Mouse (Mus musculus): ENCODE measurements around the gene Napsa. TPM values are rescaled to one million over a fixed set of nuclear protein-coding genes. Genes with fewer than 3 reads are reported as not detected.

Napsa gene
- polyA plus RNA-seq, 1 experiment from 2014 or later, result 13.8 TPM

DNA sequence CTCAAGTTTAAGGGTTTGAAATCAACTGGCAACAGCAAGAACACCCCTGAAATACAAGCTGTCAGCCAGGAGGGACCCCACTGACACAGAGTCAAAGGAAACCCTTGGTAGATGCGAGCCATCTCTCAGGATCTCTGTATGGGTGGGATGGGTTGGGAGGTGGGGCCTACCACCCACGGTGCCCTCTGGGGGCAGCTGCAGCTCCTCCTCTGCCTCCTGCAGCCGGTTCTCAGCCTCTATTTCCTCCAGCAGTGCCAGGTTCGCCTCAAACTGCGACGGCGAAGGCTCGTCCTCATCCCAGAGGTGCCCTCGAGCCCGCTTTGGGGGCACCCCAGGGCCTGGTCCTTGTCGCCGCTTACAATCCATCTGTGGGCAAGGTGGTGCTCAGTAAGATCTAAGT lies 29.1 kb upstream of the Napsa start:
- H3K27me3 ChIP-seq, result no peaks in the 10 kb centered on the region
- whole genome bisulfite sequencing (ENCODE audit: insufficient replicate concordance), result 85% methylated on average over 12 of the region's 12 CpGs
- H3K27ac ChIP-seq (replicated peaks), result no peak overlapping the region
- no peak for ATAC-seq (ENCODE audit: insufficient read depth)
- H3K9ac ChIP-seq, result no peak overlapping the region
- H3K4me3 ChIP-seq (replicated peaks), result no peak overlapping the region
- H3K36me3 ChIP-seq (replicated peaks), result peaks cover 79% of the 10 kb centered on the region
- H3K4me1 ChIP-seq (replicated peaks), result peaks cover 16% of the 10 kb centered on the region
- no peak overlapping the region for H3K4me2 ChIP-seq
- no peaks in the 10 kb centered on the region for H3K9me3 ChIP-seq (replicated peaks)

DNA sequence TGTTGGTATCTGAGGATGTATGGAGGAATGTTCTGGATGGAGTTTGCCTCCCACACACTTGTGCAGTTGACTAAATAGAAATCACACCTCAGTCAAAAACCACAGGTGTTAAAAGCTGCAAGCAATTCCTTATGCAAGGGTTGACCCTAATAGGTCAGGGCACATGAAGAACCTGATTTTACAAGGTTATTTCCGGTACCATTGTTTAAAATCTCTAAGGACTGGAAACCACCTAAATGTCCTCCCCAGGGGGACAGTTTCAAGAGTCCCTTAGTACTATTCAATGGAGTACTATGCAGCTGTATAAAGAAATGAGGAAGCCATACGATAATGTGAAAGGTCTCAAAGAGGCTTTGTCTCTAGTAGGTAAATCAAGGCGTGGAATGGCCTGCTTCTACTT lies 25.9 kb upstream of the Napsa start:
- Histone ChIP-seq H3K36me3 (replicated peaks) (peaks cover 68% of the 10 kb centered on the region), H3K9ac (no peak overlapping the region), H3K27me3 (no peaks in the 10 kb centered on the region), H3K9me3 (replicated peaks) (no peaks in the 10 kb centered on the region), H3K27ac (replicated peaks) (no peak overlapping the region), H3K4me1 (replicated peaks) (peaks cover 23% of the 10 kb centered on the region), H3K4me3 (replicated peaks) (no peak overlapping the region), H3K4me2 (no peak overlapping the region)
- WGBS (ENCODE audit: insufficient replicate concordance), result 92% methylated on average over 3 of the region's 3 CpGs
- no peak for ATAC-seq (ENCODE audit: insufficient read depth)

DNA sequence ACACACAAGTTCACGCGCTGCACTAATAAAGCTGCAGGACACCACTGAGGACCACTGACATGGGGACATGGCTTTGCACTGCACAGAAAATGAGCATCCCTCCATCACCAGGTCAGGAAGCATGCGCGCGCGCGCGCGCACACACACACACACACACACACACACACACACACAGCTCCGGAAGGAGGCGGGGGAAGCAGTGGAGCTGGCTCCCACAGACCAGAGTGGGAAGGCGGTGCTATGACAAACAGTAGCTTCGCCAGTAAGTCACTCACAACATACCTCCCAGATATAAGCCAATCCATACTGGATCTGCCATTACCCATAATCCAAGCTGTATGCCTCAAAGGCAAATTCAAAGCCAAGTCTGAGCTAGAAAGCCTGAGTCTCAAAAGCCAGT lies 25.1 kb upstream of the Napsa start:
- no peak for ATAC-seq (ENCODE audit: insufficient read depth)
- Histone ChIP-seq H3K4me1 (replicated peaks) (peaks cover 23% of the 10 kb centered on the region), H3K4me2 (peak overlapping the region; percentile 88), H3K27me3 (no peaks in the 10 kb centered on the region), H3K36me3 (replicated peaks) (peaks cover 68% of the 10 kb centered on the region), H3K27ac (replicated peaks) (no peak overlapping the region; the same call in 1 of the 2 replicates), H3K4me3 (replicated peaks) (peak overlapping the region; percentile 75), H3K9me3 (replicated peaks) (no peaks in the 10 kb centered on the region), H3K9ac (peak overlapping the region; percentile 73)
- WGBS (ENCODE audit: insufficient replicate concordance), result 89% methylated on average over 13 of the region's 13 CpGs

DNA sequence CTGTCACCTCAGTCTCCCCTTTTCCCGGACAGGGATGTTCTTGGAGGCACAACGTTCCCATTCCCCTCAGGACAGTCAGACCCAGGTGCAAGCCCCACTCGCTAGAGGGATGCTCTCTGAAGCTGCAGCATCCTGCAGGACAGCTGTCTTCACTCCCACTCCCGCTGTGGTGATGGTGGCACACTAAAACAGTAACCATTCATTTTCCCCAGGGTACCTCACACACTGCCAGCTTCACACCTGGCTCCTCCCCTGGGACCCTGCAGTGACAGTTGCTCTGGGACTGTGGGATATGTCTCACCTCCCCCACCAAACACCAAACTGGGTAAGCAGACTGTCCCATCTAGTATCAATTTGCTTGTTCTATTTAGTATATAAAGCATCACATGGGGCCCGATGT lies 24.5 kb upstream of the Napsa start:
- Histone ChIP-seq H3K4me3 (replicated peaks) (peak overlapping the region; percentile 75), H3K27me3 (no peaks in the 10 kb centered on the region), H3K4me2 (peak overlapping the region; percentile 88), H3K27ac (replicated peaks) (peak overlapping the region; percentile 90), H3K9me3 (replicated peaks) (no peaks in the 10 kb centered on the region), H3K36me3 (replicated peaks) (peaks cover 67% of the 10 kb centered on the region), H3K4me1 (replicated peaks) (peaks cover 28% of the 10 kb centered on the region), H3K9ac (peak overlapping the region; percentile 73)
- no peak for ATAC-seq (ENCODE audit: insufficient read depth)
- WGBS (ENCODE audit: insufficient replicate concordance), result 19% methylated on average over 5 of the region's 5 CpGs

DNA sequence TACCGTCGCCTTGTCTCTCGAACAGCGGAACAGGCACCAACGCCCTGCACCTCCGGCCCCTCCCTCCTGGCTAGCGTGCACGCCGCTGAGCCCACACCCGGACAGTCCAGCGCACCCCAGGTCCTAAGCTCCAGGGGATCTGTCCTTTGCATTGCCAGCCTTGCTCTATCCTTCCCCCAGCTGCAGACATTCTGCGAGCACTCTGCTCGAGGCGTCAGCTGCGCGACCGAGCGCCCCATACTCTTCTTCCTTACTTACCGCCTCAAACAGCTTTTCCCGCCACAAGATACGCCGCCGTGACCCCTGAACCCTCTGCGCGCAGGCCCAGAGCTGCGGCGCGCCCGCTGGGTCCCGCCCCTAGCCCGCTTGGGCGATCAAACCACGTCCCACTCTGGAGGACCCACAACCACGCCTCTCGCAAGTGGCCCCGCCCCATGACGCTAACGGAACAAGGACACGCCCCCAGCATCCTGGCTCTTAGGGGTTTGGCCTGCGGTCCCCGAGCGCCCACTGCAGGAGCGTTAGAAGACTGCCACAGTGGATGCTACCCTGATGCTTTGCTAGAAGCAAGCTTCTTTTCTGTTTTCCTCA lies 23.6 kb upstream of the Napsa start, which contains the start of gene Pold1:
Pold1 (minus strand) TSS at position 353 of the 591 bp plus-strand sequence.
- H3K4me2 ChIP-seq, result peak within 1 kb of the TSS; percentile 88
- peak within 1 kb of the TSS; percentile 75 for H3K4me3 ChIP-seq (replicated peaks)
- under 1% methylated on average over 43 of the region's 43 CpGs for WGBS (ENCODE audit: insufficient replicate concordance)
- H3K4me1 ChIP-seq (replicated peaks), result peaks cover 36% of the 10 kb centered on the region
- H3K9me3 ChIP-seq (replicated peaks), result no peaks in the 10 kb centered on the region; the same call in 1 of the 2 replicates
- peaks cover 59% of the 10 kb centered on the region for H3K36me3 ChIP-seq (replicated peaks)
- peak within 1 kb of the TSS; percentile 73 for H3K9ac ChIP-seq
- peak; percentile 93 for ATAC-seq (ENCODE audit: insufficient read depth)
- no peaks in the 10 kb centered on the region for H3K27me3 ChIP-seq
- H3K27ac ChIP-seq (replicated peaks), result peak within 1 kb of the TSS; percentile 90

DNA sequence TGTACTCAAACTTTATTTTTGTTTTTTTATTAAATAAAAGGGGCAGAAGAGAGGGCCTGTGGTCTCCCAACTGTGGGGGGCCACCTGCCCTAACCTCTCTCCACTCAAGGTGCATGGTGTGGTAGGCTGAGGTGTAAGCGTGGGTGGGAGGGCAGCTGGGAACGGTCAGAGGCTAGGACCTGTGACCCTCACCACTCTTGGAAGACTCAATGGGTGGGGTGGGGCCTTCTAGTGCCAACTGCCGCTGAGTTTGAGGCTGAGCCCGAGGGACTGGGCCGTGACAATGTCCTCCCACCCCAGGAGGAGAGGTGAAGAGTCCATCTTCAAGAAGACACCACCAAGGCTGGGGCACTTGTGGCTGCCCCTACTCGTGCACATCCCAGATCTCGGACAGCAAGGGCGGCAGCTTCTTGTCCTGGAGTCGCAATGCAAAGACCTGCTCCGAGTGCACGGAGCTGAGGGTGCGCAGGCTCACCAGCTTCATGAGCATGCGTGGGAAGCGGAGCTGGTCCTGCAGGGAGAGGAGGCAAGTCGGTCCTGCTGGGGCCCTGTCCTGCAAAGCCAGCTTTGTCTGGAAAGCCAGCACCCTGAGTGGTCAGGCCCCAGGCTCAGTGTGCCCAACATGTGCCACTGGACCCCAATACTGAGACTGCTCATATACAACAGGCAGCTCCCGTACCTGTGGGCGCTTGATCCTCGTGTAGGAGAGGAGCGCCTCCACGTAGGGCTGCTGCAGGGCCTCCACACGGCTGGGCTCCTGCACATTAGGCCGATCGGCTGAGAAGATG lies 22.4 kb upstream of the Napsa start:
- peaks cover 51% of the 10 kb centered on the region for H3K36me3 ChIP-seq (replicated peaks)
- WGBS (ENCODE audit: insufficient replicate concordance), result 87% methylated on average over 23 of the region's 23 CpGs
- no peak for ATAC-seq (ENCODE audit: insufficient read depth)
- peaks cover 43% of the 10 kb centered on the region for H3K4me1 ChIP-seq (replicated peaks)
- no peaks in the 10 kb centered on the region; the same call in 1 of the 2 replicates for H3K9me3 ChIP-seq (replicated peaks)
- H3K4me2 ChIP-seq, result no peak overlapping the region
- no peak overlapping the region for H3K27ac ChIP-seq (replicated peaks)
- no peaks in the 10 kb centered on the region for H3K27me3 ChIP-seq
- no peak overlapping the region for H3K9ac ChIP-seq
- H3K4me3 ChIP-seq (replicated peaks), result no peak overlapping the region

DNA sequence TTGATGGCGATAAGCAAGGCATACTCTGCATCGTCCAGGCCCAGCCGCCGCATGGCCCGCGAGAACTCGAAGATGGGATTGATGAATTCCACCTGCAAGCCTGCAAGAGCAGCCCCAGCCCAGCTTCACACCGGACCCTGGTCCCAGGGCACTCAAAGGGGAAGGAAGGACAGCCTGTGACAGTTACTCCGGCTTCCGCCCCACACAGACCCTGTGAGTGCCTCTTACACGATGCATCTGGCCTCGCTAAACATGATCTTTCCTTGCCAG lies 21.8 kb upstream of the Napsa start:
- no peak for ATAC-seq (ENCODE audit: insufficient read depth)
- 80% methylated on average over 12 of the region's 12 CpGs for WGBS (ENCODE audit: insufficient replicate concordance)
- no peaks in the 10 kb centered on the region for H3K27me3 ChIP-seq
- no peaks in the 10 kb centered on the region; the same call in 1 of the 2 replicates for H3K9me3 ChIP-seq (replicated peaks)
- H3K27ac ChIP-seq (replicated peaks), result no peak overlapping the region
- no peak overlapping the region for H3K4me2 ChIP-seq
- H3K4me1 ChIP-seq (replicated peaks), result peaks cover 43% of the 10 kb centered on the region
- H3K9ac ChIP-seq, result no peak overlapping the region
- peaks cover 45% of the 10 kb centered on the region for H3K36me3 ChIP-seq (replicated peaks)
- H3K4me3 ChIP-seq (replicated peaks), result no peak overlapping the region

DNA sequence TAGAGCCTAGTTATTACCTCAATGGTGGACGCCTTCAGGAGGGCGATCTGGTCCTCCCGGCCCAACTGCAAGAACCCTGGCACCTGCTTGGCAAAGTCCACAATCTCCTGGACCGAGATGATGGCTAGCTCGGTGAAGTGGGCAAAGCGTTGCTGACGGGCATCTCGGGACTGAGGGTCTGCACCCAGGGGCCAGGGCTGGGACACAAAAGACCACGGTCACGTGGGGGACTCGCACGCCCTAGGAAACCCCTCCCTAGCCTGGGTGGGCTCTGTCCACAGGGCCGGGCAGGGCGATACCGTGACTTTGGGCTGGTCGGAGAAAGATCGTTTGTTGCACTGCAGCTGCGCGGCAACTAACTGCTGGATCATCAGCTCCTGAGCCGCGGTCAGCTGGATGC lies 20.9 kb upstream of the Napsa start:
- H3K4me1 ChIP-seq (replicated peaks), result peaks cover 43% of the 10 kb centered on the region
- no peaks in the 10 kb centered on the region; the same call in 1 of the 2 replicates for H3K9me3 ChIP-seq (replicated peaks)
- H3K27me3 ChIP-seq, result no peaks in the 10 kb centered on the region
- ATAC-seq (ENCODE audit: insufficient read depth), result no peak
- WGBS (ENCODE audit: insufficient replicate concordance), result 88% methylated on average over 21 of the region's 21 CpGs
- no peak overlapping the region for H3K9ac ChIP-seq
- H3K4me3 ChIP-seq (replicated peaks), result no peak overlapping the region
- peaks cover 37% of the 10 kb centered on the region for H3K36me3 ChIP-seq (replicated peaks)
- no peak overlapping the region for H3K27ac ChIP-seq (replicated peaks)
- H3K4me2 ChIP-seq, result no peak overlapping the region

DNA sequence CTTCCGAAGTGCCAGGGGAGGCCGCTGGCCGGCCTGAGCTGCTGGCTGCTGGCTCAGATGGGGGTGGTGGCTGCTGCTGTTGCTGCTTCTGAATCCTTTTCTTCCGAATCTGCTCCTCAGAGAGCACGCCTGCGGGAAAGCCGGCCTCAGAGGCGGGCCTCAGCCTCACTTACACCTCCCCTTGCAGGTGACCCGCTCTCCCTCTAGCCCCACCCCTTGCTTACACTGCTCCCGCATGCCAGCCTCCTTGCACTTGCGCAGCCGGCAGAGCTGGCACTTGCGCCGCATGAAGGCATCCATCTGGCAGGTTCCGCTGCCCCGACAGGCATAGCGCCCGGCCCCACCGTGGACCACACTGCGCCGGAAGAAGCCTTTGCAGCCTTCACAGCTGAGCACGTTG lies 20.4 kb upstream of the Napsa start:
- Histone ChIP-seq H3K9me3 (replicated peaks) (no peaks in the 10 kb centered on the region; the same call in 1 of the 2 replicates), H3K4me2 (no peak overlapping the region), H3K4me3 (replicated peaks) (no peak overlapping the region), H3K9ac (no peak overlapping the region), H3K27ac (replicated peaks) (no peak overlapping the region), H3K36me3 (replicated peaks) (peaks cover 35% of the 10 kb centered on the region), H3K4me1 (replicated peaks) (peaks cover 41% of the 10 kb centered on the region), H3K27me3 (no peaks in the 10 kb centered on the region)
- 88% methylated on average over 22 of the region's 22 CpGs for WGBS (ENCODE audit: insufficient replicate concordance)
- ATAC-seq (ENCODE audit: insufficient read depth), result no peak

DNA sequence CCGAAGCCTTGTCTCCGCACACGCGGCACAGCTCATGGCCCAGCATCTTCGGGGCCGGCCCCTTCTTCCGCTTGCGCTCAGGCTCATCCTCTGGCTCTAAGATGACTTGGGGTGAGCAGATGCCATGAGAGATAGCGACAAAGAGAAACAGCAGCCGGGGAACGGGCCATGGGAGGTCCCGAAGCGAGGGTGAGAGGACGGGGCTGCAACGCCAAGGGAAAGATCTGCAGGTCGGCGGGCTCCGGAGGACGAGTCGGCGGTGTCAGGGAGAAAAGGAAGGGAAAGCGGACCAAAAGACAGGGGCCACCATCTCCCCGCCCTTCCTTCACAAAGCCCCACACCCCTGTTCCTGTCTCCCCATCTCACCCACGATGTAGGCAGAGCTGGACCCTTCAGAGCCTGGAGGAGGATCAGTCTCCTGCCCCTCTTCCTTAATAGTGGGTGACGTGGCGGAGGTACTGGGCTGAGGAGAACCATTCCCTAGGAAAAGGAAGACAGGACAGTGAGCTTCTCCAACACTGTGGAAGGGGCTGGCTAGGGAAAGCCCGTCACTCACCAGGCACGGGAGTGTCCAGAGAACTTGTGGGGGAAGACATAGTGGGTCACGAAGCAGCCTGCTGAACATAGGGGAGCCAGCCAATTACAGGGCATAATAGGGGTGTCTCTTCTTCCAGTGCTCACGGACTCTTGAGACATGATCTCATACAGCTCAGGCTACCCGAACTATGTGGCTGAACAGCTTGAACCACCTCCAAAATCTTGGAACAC lies 19.9 kb upstream of the Napsa start:
- peak overlapping the region; percentile 100 for H3K4me3 ChIP-seq (replicated peaks)
- no peak for ATAC-seq (ENCODE audit: insufficient read depth)
- no peaks in the 10 kb centered on the region; the same call in 1 of the 2 replicates for H3K9me3 ChIP-seq (replicated peaks)
- H3K4me2 ChIP-seq, result peak overlapping the region; percentile 82
- WGBS (ENCODE audit: insufficient replicate concordance), result 86% methylated on average over 31 of the region's 31 CpGs
- H3K36me3 ChIP-seq (replicated peaks), result peaks cover 34% of the 10 kb centered on the region
- H3K9ac ChIP-seq, result no peak overlapping the region
- no peaks in the 10 kb centered on the region for H3K27me3 ChIP-seq
- peak overlapping the region; percentile 98; the same call in 1 of the 2 replicates for H3K27ac ChIP-seq (replicated peaks)
- H3K4me1 ChIP-seq (replicated peaks), result peaks cover 35% of the 10 kb centered on the region

DNA sequence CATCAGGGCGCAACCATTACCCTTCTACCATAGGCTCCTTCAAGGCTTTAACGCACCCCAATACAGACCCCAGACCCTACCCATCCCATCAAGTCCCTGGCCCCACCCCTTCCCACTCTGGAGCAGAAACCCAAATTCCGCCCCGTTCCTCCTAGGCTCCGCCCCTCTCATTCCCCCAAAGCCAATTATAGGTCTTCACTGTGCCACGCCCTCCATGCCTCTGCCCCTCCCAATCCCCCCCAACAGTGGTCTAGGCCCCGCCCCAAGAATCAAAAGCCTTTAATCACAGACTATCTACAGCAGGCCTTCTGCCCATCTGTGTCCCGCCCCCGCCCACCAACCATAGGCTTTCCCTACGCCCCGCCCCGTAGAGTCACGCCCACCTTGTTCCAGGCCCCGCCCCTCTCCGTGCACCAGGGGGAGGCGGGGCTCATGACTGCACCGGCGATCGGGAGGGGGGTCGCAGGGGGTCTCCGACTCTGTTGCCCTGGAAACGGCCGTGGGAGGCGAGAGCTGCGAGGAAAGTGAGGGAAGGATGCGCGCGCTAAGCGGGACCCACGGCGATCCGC lies 18.9 kb upstream of the Napsa start:
- ATAC-seq (ENCODE audit: insufficient read depth), result peak; percentile 51
- H3K9me3 ChIP-seq (replicated peaks), result no peaks in the 10 kb centered on the region; the same call in 1 of the 2 replicates
- under 1% methylated on average over 32 of the region's 32 CpGs for WGBS (ENCODE audit: insufficient replicate concordance)

More for the DNA sequence above, 18.9 kb upstream of the Napsa start:
- peak overlapping the region; percentile 98 for H3K27ac ChIP-seq (replicated peaks)
- peaks cover 34% of the 10 kb centered on the region for H3K36me3 ChIP-seq (replicated peaks)
- peak overlapping the region; percentile 85 for H3K9ac ChIP-seq
- peaks cover 25% of the 10 kb centered on the region for H3K4me1 ChIP-seq (replicated peaks)
- H3K4me3 ChIP-seq (replicated peaks), result peak overlapping the region; percentile 100
- H3K4me2 ChIP-seq, result peak overlapping the region; percentile 82
- H3K27me3 ChIP-seq, result no peaks in the 10 kb centered on the region

All from liver, embryonic 15.5 days (tissue).